Mouse (Mus musculus) C2C12 (cell line): Measurements from ENCODE around the gene Masp2. TPM values are rescaled to one million over a fixed set of nuclear protein-coding genes. Genes with fewer than 3 reads are reported as not detected.

Source experiments
- H3K27me3 ChIP-seq: one replicate; pipeline ENCODE4 v1.6.1; 2011; ENCODE audit not compliant: control insufficient read depth, insufficient read depth, insufficient read length
- H3K36me3 ChIP-seq: one replicate; pipeline ENCODE4 v1.6.1; 2011; ENCODE audit not compliant: control insufficient read depth, insufficient read depth
- H3K4me3 ChIP-seq: one replicate; pipeline ENCODE4 v1.5.1; 2011; ENCODE audit warnings: mild to moderate bottlenecking, control low read depth; ENCODE audit not compliant: poor library complexity, insufficient read depth, severe bottlenecking
- H3K79me2 ChIP-seq: one replicate; pipeline ENCODE4 v1.6.1; 2011; ENCODE audit not compliant: control insufficient read depth, insufficient read depth
- H3K79me3 ChIP-seq: one replicate; pipeline ENCODE4 v1.6.1; 2011; ENCODE audit warnings: low read depth, control low read depth
- H3ac ChIP-seq: one replicate; pipeline ENCODE3; 2011; ENCODE audit warnings: low read depth; ENCODE audit not compliant: control insufficient read depth, insufficient read length
- CEBPB ChIP-seq: IDR thresholded peaks from one replicate; pipeline ENCODE4 v1.6.1; 2011; ENCODE audit warnings: low read depth, mild to moderate bottlenecking, control low read depth, moderate library complexity
- CTCF ChIP-seq: IDR thresholded peaks from one replicate; pipeline ENCODE4 v1.5.1; 2011; ENCODE audit not compliant: control insufficient read depth, insufficient read depth, insufficient read length
- FOSL1 ChIP-seq: IDR thresholded peaks from one replicate; pipeline ENCODE4 v1.8.0; 2011; ENCODE audit warnings: mild to moderate bottlenecking, low read length; ENCODE audit not compliant: poor library complexity, insufficient read depth, severe bottlenecking
- MAX ChIP-seq: IDR thresholded peaks from one replicate; pipeline ENCODE4 v1.6.1; 2011; ENCODE audit warnings: mild to moderate bottlenecking, control low read depth
- MYOD1 ChIP-seq: IDR thresholded peaks from one replicate; pipeline ENCODE4 v1.6.1; 2011; ENCODE audit warnings: low read depth; ENCODE audit not compliant: control insufficient read depth, insufficient read length
- MYOG ChIP-seq: IDR thresholded peaks from one replicate; pipeline ENCODE4 v1.6.1; 2011; ENCODE audit not compliant: control insufficient read depth, insufficient read length; ENCODE audit errors: extremely low read depth
- USF1 ChIP-seq: IDR thresholded peaks from one replicate; pipeline ENCODE4 v1.6.1; 2011; ENCODE audit warnings: low read depth, mild to moderate bottlenecking, control low read depth, moderate library complexity
- polyA plus RNA-seq: library from polyadenylated mRNA; unstranded; fragments of >200 nt; fragmentation: generic; extraction: Trizol; gene quantifications from one replicate; pipeline ENCODE4 v1.2.1, GENCODE M21; 2012; ENCODE audit warnings: missing spikeins

Gene Masp2
- polyA plus RNA-seq, 1 experiment: 0.36 TPM

DNA sequence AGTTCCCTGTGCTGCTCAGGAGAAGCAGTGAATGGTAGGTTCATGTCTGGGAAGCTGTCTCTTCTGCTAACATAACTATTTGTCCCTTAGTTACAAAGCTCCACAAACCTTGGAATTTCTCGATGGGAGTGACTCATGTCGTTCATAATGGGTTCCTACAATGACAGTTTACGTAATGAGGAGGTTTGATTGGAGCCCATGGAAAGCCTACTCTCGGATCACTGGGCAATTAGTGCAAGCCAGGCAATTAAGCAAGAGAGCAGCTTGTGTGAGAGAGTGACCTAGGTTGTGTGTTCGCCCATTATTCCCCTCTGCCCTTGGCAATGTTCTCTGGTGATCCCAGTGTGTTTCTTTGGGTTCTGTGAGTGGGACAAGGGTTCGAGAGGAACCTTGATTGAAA, 6.4 kb upstream of the Masp2 start:
- H3K27me3 ChIP-seq: no peaks in the 10 kb centered on the region
- peaks cover 47% of the 10 kb centered on the region for H3K79me2 ChIP-seq
- peaks cover 26% of the 10 kb centered on the region for H3K79me3 ChIP-seq
- TF ChIP-seq CTCF: no peak
- no peak for TF ChIP-seq FOSL1
- no peak for TF ChIP-seq USF1
- TF ChIP-seq MYOD1: no peak
- no peak for TF ChIP-seq CEBPB
- no peak for TF ChIP-seq MYOG
- no peak for TF ChIP-seq MAX
- no peak overlapping the region for H3ac ChIP-seq
- peaks cover 63% of the 10 kb centered on the region for H3K36me3 ChIP-seq
- no peak overlapping the region for H3K4me3 ChIP-seq

DNA sequence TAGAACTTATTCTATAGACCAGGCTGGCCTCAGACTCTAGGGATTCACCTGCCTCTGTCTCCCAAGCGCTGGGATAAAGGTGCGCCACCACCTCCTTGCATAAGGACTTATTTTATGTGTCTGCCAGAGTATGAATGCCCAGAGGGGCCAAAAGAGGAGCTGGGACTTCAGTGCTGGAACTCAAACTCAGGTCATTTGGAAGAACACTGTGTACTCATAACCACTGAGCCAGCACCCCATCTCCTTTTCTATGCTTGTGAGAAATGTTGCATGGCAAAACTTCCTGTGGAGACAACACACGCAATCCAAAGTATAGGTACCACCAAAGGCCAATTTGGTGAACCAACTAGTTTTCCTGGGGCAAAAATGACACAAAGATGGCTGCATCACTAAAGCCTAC, 5.6 kb upstream of the Masp2 start:
- Histone ChIP-seq H3K36me3 (peaks cover 63% of the 10 kb centered on the region), H3K79me3 (peaks cover 26% of the 10 kb centered on the region), H3ac (no peak overlapping the region), H3K27me3 (no peaks in the 10 kb centered on the region), H3K79me2 (peaks cover 43% of the 10 kb centered on the region), H3K4me3 (no peak overlapping the region)
- TF ChIP-seq MAX: no peak
- no peak for TF ChIP-seq FOSL1

DNA sequence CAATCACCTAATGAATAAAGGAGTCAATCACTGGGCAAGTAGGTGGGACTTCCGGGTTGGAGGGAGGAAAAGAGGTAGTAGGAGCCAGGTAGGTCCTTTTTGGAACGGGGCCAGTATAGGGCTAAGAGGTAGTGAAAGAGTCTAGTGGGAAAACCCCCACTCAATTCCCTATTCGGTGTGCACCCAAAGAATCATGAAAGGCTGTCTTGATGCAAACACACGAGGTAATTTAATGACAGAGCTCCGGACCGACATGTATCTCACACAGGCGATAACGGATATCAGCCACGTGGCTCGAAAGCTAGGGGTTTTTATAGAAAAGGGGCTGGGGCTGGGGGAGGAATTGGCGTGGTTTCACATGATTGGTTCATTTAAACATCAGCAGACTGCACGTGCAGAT, 3.5 kb upstream of the Masp2 start:
- peaks cover 22% of the 10 kb centered on the region for H3K79me2 ChIP-seq
- peaks cover 50% of the 10 kb centered on the region for H3K36me3 ChIP-seq
- no peak overlapping the region for H3ac ChIP-seq
- no peak overlapping the region for H3K4me3 ChIP-seq
- TF ChIP-seq MYOG (no peak), CTCF (no peak), MAX (no peak), USF1 (no peak), FOSL1 (no peak)
- peaks cover 7% of the 10 kb centered on the region for H3K79me3 ChIP-seq
- no peaks in the 10 kb centered on the region for H3K27me3 ChIP-seq

DNA sequence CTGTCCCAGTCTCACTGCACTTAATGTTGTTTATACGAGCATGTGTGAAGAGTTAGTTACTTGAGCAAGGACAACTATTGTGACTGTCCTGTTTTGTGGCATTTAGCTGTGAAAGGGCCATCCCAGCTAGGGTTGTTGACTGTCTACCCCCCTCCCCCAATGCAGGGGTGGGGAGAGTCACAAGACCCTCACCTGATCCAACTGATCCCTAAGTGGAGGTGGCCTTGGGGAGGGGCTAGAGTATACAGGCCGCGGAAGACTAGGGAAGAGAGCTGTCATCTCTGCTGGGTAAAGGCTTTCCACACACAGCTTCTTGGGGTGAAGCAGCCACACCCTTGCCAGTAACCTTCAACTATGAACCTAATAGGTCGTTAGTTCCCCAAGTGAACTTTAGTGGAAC, 2.0 kb upstream of the Masp2 start:
- H3K4me3 ChIP-seq: no peak overlapping the region
- H3K36me3 ChIP-seq: peaks cover 35% of the 10 kb centered on the region
- peaks cover 3% of the 10 kb centered on the region for H3K79me3 ChIP-seq
- no peak overlapping the region for H3ac ChIP-seq
- TF ChIP-seq USF1 (no peak), MYOD1 (no peak), MAX (no peak), FOSL1 (no peak), CTCF (no peak), CEBPB (no peak), MYOG (no peak)
- H3K79me2 ChIP-seq: peaks cover 7% of the 10 kb centered on the region
- no peaks in the 10 kb centered on the region for H3K27me3 ChIP-seq

DNA sequence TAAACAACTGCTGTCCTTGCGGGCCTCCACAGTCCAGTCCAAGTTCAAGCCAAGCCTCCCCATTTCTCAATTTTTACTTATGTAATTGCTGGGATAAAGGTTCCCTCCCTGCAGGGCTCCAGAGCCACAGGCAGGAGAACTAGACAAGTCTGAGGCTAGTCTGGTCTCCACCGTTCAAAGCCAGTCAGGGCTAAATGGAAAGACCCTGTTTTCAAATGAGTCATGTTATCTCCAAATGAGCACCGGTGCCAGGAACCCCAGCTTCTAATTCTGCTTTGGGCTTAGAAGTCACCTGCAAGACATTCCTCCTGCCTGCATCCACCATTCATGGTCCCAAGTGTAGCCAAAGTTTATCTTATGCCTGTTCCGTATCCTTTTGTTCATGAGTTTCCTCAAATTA, 483 bp upstream of the Masp2 start:
- TF ChIP-seq MYOD1 (no peak), MAX (no peak), USF1 (no peak)
- no peaks in the 10 kb centered on the region for H3K79me3 ChIP-seq
- no peak overlapping the region for H3ac ChIP-seq
- H3K4me3 ChIP-seq: no peak overlapping the region
- no peaks in the 10 kb centered on the region for H3K27me3 ChIP-seq
- peaks cover 20% of the 10 kb centered on the region for H3K36me3 ChIP-seq
- H3K79me2 ChIP-seq: no peaks in the 10 kb centered on the region

DNA sequence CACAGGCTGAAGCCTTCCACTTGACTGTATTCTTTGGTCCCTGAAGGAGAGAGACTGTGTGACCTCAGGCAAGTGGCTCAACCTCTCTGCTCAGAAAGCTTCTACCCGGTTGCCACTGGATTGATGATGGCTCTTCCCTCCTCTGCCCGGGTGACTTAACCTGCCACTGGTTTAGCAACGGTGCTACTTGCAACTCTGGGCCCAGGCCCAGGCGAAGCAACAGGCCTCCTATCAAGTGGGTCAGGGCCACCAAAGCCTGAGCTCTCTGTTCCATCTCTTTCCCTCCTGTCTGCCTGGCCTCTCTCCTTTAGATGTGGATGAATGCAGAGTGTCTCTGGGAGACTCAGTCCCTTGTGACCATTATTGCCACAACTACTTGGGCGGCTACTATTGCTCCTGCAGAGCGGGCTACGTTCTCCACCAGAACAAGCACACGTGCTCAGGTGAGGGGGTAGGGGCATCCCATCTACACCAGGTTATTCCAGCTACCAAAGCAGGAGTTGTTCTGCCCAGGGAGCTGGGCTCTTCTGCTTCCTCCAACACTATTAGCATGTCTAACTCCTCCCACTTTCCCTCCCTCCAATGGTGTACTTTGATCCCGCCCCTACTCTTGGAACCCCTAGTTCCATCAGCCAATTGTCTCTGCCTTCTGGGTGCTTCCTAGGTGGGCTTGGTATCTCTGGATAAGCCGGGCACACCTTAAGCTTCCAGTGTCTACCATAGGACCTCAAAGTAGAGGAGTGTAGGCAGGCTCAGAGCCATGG, 1.2 kb downstream of the Masp2 start:
- no peak overlapping the region for H3ac ChIP-seq
- no peaks in the 10 kb centered on the region for H3K79me2 ChIP-seq
- H3K79me3 ChIP-seq: no peaks in the 10 kb centered on the region
- no peak overlapping the region for H3K4me3 ChIP-seq
- H3K36me3 ChIP-seq: peaks cover 6% of the 10 kb centered on the region
- TF ChIP-seq CTCF (no peak), USF1 (no peak), MYOG (no peak), CEBPB (no peak), FOSL1 (no peak), MYOD1 (no peak), MAX (no peak)
- no peaks in the 10 kb centered on the region for H3K27me3 ChIP-seq
